Mouse (Mus musculus): Measurements from ENCODE around the gene BC037034. TPM values are rescaled to one million over a fixed set of nuclear protein-coding genes. Genes with fewer than 3 reads are reported as not detected.

Gene BC037034
- total RNA-seq, 2 experiments from 2014 or later = 8.9 to 16.8 TPM

DNA sequence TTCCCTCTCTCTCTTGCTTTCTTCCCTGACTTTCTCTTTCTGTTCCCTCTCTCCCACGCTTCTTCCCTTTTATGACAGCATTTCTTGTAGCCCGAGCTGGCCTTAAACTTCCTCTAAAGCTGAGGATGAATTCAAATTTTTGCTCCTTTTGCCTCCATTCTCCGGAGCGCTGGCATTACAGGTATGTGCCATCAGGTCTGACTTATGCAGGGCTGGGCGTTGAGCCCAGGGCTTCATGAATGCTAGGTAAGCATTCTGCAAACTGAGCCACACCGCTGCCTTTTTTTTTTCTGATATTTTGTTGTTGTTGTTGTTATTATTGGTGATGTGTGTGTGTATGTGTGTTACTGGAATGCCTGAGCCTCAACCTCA, 360 bp upstream of the BC037034 start:
- ATAC-seq (replicated peaks; ENCODE audit: low FRiP score, poor library complexity, severe bottlenecking) = 0 out of 2 replicates have a peak, but pooled peaks have one; percentile 9

- ATAC-seq (replicated peaks; ENCODE audit: low FRiP score, poor library complexity, severe bottlenecking) = no peak
These were observed 1.1 kb downstream of the BC037034 start for GRCm38 (mm10) chr5:138262582-138263240.

GRCm38 (mm10) chr5:138262001-138262400, 1.8 kb downstream of the BC037034 start:
- ATAC-seq (replicated peaks; ENCODE audit: low FRiP score, poor library complexity, severe bottlenecking) = no peak

DNA sequence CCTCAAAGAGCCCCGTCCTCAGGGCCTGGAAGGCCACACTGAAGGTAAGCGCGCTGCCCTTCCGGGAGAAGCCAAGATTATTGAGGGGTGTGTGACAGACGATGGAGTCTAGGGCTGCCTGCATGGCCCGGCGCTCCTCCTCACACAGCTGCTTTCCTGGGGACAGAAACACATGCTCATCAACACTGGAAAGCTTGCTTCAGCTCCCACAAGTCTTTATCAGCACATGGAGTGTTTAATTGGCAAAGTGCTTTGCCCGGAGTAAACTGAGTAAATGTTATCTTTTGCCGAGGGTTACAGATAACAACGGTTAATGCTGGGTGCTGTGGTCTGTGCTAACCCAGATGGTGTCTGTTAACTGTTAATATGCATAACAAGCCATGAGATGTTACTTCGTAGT, 3.0 kb downstream of the BC037034 start:
- no peak for ATAC-seq (replicated peaks; ENCODE audit: low FRiP score, poor library complexity, severe bottlenecking)

DNA sequence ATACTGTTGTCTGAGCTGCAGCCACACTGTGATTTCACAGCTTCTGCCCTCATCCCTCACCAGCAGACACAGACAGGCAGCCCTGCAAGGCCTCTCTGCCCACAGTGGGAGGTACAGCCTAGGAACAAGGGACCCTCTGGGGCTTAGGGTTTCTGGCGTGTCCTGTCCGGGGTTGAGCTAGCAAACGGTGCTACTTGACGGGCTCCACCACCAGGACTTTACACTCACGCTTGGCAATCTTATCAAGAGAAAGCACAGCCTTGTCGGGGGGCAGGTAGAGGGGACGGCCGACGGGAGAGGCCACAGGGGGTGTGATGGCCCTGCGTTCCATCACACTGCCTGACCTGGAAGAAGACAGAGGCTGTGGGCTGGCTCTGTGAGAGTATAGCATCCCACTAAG, 3.8 kb downstream of the BC037034 start:
- no peak for ATAC-seq (replicated peaks; ENCODE audit: low FRiP score, poor library complexity, severe bottlenecking)

GRCm38 (mm10) chr5:138258993-138259392, 4.8 kb downstream of the BC037034 start:
- ATAC-seq (replicated peaks; ENCODE audit: low FRiP score, poor library complexity, severe bottlenecking) = no peak

GRCm38 (mm10) chr5:138258542-138258941, 5.3 kb downstream of the BC037034 start:
- ATAC-seq (replicated peaks; ENCODE audit: low FRiP score, poor library complexity, severe bottlenecking) = no peak

- ATAC-seq (replicated peaks; ENCODE audit: low FRiP score, poor library complexity, severe bottlenecking) = no peak
These were observed 5.8 kb downstream of the BC037034 start for GRCm38 (mm10) chr5:138258078-138258477.

- ATAC-seq (replicated peaks; ENCODE audit: low FRiP score, poor library complexity, severe bottlenecking) = no peak
These were observed 6.3 kb downstream of the BC037034 start for GRCm38 (mm10) chr5:138257585-138257978.

DNA sequence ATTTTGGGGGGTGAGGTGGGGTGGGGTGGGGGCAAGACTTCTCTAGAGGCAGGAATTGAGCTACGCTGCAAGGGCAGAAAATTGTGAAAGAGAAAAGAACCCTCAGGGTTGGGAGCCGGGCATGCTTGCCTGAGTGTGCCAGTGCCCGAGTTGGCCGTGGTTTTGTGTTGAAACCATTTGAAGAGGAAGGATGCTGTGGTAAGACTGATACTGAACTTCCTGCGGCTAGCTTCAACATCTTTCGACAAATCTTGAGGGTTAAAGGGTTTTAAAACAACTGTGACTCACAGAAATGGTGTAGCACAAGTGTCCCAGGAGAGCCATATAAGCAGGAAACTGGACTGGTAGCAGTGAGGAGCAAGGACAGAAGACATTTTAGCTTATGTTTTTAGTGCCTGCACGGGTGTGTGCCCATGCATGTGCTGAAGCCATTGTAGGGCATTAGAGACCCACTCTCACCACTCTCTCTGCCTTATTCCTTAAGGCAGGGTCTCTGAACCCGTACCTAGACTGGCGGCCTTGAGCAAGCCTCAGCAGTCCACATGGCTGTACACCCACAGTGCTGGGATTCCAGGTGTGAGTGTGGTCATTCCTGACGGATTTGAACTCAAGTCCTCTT, 6.8 kb downstream of the BC037034 start:
- no peak for ATAC-seq (replicated peaks; ENCODE audit: low FRiP score, poor library complexity, severe bottlenecking)

- ATAC-seq (replicated peaks; ENCODE audit: low FRiP score, poor library complexity, severe bottlenecking) = peak; percentile 7; the same call in 1 of the 2 replicates
These were observed 7.8 kb downstream of the BC037034 start for GRCm38 (mm10) chr5:138256094-138256467.

GRCm38 (mm10) chr5:138255353-138256093, 8.3 kb downstream of the BC037034 start, which contains the start of gene Lamtor4:
Gene Lamtor4 (plus strand): TSS chr5:138255482.
- ATAC-seq (replicated peaks; ENCODE audit: low FRiP score, poor library complexity, severe bottlenecking) = peak; percentile 98

DNA sequence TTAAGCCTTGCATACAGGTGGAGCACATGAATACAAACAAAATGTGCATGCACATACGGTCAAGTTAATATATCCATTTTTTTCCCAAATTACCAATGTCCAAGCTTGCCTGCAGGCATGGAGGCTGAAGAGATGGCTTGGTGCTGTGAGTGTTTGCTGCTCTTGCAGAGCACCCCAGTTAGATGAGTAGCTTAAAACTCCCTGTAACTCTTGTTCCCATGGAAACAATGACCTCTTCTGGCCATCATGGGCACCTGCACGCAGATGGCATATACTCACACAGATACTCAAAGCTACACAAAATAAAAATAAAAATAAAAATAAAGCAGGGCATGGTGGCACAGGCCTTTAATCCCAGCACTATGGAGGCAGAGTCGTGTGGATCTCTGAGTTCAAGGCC, 10.8 kb downstream of the BC037034 start:
- ATAC-seq (replicated peaks; ENCODE audit: low FRiP score, poor library complexity, severe bottlenecking) = no peak

GRCm38 (mm10) chr5:138251144-138251543, 12.7 kb downstream of the BC037034 start:
- no peak for ATAC-seq (replicated peaks; ENCODE audit: low FRiP score, poor library complexity, severe bottlenecking)

- ATAC-seq (replicated peaks; ENCODE audit: low FRiP score, poor library complexity, severe bottlenecking) = no peak
These were observed 22.3 kb downstream of the BC037034 start for GRCm38 (mm10) chr5:138241511-138241910.

DNA sequence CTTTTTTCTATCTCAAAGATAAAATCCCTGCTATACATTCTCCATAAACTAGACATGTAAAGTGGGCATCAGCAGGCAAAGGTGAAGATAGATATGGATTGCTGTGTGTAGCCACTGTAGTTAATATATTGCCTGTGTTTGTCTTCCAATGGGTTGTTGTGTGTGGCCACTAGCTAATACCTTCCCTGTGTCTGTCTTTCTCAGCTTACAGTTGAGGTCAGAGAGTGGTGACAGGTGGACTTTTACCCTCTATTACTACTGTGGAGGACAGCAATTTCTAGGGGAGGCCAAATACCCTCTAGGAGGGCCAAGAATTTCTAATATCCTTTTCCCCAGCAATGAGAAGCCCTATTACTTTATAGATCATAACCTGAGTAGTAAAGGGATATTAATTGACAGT, 29.6 kb downstream of the BC037034 start:
- ATAC-seq (replicated peaks; ENCODE audit: low FRiP score, poor library complexity, severe bottlenecking) = no peak

DNA sequence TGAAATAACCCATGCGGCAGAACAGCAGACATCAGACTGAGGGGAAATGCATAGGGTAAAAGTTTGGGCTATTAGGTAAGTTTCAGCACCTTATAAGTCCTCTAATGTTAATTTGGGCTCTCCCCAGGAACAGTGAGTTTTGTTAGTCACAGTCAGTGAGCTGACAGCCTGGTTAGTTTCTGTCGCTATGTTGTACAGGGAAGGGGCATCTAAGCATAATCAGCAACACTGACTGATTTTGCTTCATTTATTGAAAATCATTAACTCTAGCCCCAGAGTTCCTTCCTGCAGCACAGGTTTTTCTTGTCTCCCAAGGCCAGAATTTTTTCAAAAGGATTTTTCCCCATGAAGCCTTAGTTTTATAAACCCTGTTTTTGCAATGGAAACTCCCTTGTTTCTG, 30.1 kb downstream of the BC037034 start:
- ATAC-seq (replicated peaks; ENCODE audit: low FRiP score, poor library complexity, severe bottlenecking) = no peak

DNA sequence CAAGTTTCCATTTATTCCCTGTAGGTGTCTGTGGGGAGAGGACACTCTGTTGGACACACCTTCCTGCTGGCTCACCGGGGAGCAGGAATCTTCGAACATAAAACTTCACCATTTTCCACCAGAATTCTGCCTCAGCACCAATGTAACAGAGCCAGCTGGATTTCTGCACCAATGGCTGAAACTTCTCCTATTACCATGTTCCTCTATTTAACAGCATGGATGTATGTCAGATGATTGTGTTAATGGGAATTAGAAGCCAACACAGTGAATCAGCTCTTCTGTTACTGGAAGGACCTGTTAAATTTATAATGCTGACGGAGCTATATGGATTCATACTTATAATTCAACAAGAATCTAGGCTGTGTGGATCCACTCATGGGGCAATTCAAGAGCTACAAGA, 34.3 kb downstream of the BC037034 start:
- ATAC-seq (replicated peaks; ENCODE audit: low FRiP score, poor library complexity, severe bottlenecking) = no peak

GRCm38 (mm10) chr5:138228026-138228425, 35.8 kb downstream of the BC037034 start:
- ATAC-seq (replicated peaks; ENCODE audit: low FRiP score, poor library complexity, severe bottlenecking) = peak; percentile 57; the same call in 1 of the 2 replicates

DNA sequence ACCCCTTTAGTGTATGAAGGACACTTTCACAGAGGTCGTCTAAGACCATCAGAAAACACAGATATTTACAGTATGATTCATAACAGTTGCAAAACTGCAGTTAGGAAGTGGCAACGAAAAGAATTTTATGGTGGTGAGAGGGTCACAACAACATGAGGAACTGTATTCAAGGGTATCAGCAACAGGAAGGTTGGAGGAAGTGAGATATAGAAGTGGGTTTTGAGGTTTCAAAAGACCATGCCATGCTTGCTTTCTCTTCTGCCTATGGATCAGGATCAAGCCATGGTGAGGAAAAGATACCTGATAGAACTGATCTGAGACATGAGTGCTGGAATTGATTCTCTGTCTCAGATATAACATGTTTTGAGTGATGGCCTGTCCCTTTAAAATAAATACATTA, 36.5 kb downstream of the BC037034 start:
- ATAC-seq (replicated peaks; ENCODE audit: low FRiP score, poor library complexity, severe bottlenecking) = no peak

- ATAC-seq (replicated peaks; ENCODE audit: low FRiP score, poor library complexity, severe bottlenecking) = no peak
These were observed 37.3 kb downstream of the BC037034 start for GRCm38 (mm10) chr5:138226491-138226890.

Measured in erythroid progenitor cell, adult 5-6 weeks (primary cell).